Mouse (Mus musculus): ENCODE results near the gene Asb4.
"Not testable (repeated sequence)": the region's sequence is repeated elsewhere in the genome, so short reads cannot be mapped to it uniquely, and the experiment has no call there.

GRCm38 (mm10) chr6:5339283-5339682 is 43.9 kb upstream of the Asb4 start:
- TF ChIP-seq CTCF (IDR thresholded peaks at IDR 0.05; ENCODE audit: control insufficient read depth, insufficient read depth, low read length); POLR2A (IDR thresholded peaks at IDR 0.05; ENCODE audit: borderline replicate concordance, control insufficient read depth, low read depth, low read length): not testable (repeated sequence)
